Mouse (Mus musculus) olfactory bulb, adult 2 months (tissue): ENCODE data around the gene Wfdc1. TPM values are rescaled to one million over a fixed set of nuclear protein-coding genes. Genes with fewer than 3 reads are reported as not detected.

Experiments used
- H3K27ac ChIP-seq: fragments of 200-500 bp; 2 replicates; pipeline ENCODE4 v1.5.1; 2012; ENCODE audit warnings: low read depth, low read length; ENCODE audit not compliant: insufficient read depth
- H3K4me1 ChIP-seq: fragments of 200-500 bp; 2 replicates; pipeline ENCODE4 v1.6.1; 2012; ENCODE audit warnings: low read length; ENCODE audit not compliant: control insufficient read depth, insufficient read depth
- H3K4me3 ChIP-seq: fragments of 200-500 bp; 2 replicates; pipeline ENCODE4 v1.5.1; 2012; ENCODE audit warnings: mild to moderate bottlenecking, low read depth, low read length, moderate library complexity; ENCODE audit not compliant: insufficient read depth
- CTCF ChIP-seq: fragments of 200-500 bp; IDR thresholded peaks from 2 replicates; pipeline ENCODE4 v1.5.1; 2012; ENCODE audit warnings: low read depth, mild to moderate bottlenecking, low read length, moderate library complexity; ENCODE audit not compliant: insufficient read depth
- POLR2A ChIP-seq: fragments of 200-500 bp; IDR thresholded peaks from 2 replicates; pipeline ENCODE4 v1.6.1; 2012; ENCODE audit warnings: mild to moderate bottlenecking, low read depth, low read length, moderate library complexity; ENCODE audit not compliant: insufficient read depth
- WGBS: fragments of 180-500 bp; shearing (Covaris S2); methylation state at CpG from one replicate; pipeline ENCODE4 v1.1.7; 2018; 5-methylcytosine and 5-hydroxymethylcytosine counted together
- polyA plus RNA-seq: library from polyadenylated mRNA; stranded (reverse); fragments of >200 nt; gene quantifications from 2 replicates; pipeline ENCODE4 v1.2.4, GENCODE M21; 2012; ENCODE audit warnings: low replicate concordance; ENCODE audit not compliant: missing spikeins, insufficient read depth, insufficient read length

Gene Wfdc1
- polyA plus RNA-seq, 1 experiment = not detected

GRCm38 (mm10) chr8:119670419-119671091, 4.4 kb downstream of the Wfdc1 start:
- WGBS = 27% methylated on average over 16 of the region's 16 CpGs
- no peak overlapping the region for H3K4me3 ChIP-seq

GRCm38 (mm10) chr8:119673976-119674555, 7.9 kb downstream of the Wfdc1 start:
- Histone ChIP-seq H3K4me1 (peaks cover 14% of the 10 kb centered on the region), H3K4me3 (no peak overlapping the region), H3K27ac (no peak overlapping the region)
- 78% methylated on average over 11 of the region's 11 CpGs for WGBS
- TF ChIP-seq POLR2A = no peak
- TF ChIP-seq CTCF = no peak

More at GRCm38 (mm10) chr8:119670419-119671091, 4.4 kb downstream of the Wfdc1 start:
- Histone ChIP-seq H3K4me1 (peaks cover 19% of the 10 kb centered on the region), H3K27ac (peak overlapping the region; percentile 24; the same call in 1 of the 2 replicates)
- TF ChIP-seq CTCF (no peak), POLR2A (no peak)

- H3K4me3 ChIP-seq = no peak overlapping the region
- TF ChIP-seq CTCF (no peak), POLR2A (no peak)
- no peak overlapping the region for H3K27ac ChIP-seq
- peaks cover 10% of the 10 kb centered on the region for H3K4me1 ChIP-seq
- WGBS = 70% methylated on average over 5 of the region's 5 CpGs
Measured at GRCm38 (mm10) chr8:119675457-119675856, 9.3 kb downstream of the Wfdc1 start.

- Histone ChIP-seq H3K27ac (no peak overlapping the region), H3K4me1 (0 out of 2 replicates have a peak, but pooled peaks cover 3% of the 10 kb centered on the region), H3K4me3 (no peak overlapping the region)
- WGBS = 8% methylated on average over 8 of the region's 8 CpGs
- TF ChIP-seq POLR2A (no peak), CTCF (peak; percentile 58; the same call in 1 of the 2 replicates)
Measured at GRCm38 (mm10) chr8:119676389-119676788, 10.2 kb downstream of the Wfdc1 start.

- H3K4me1 ChIP-seq = 0 out of 2 replicates have a peak, but pooled peaks cover 3% of the 10 kb centered on the region
- 19% methylated on average over 18 of the region's 18 CpGs for WGBS
- no peak overlapping the region for H3K4me3 ChIP-seq
- TF ChIP-seq CTCF (peak; percentile 33; the same call in 1 of the 2 replicates), POLR2A (no peak)
- H3K27ac ChIP-seq = no peak overlapping the region
Measured at GRCm38 (mm10) chr8:119678138-119678843, 12.1 kb downstream of the Wfdc1 start.

- H3K4me3 ChIP-seq = no peak overlapping the region
- TF ChIP-seq POLR2A = no peak
- no peak for TF ChIP-seq CTCF
- H3K4me1 ChIP-seq = 0 out of 2 replicates have a peak, but pooled peaks cover 3% of the 10 kb centered on the region
- WGBS = 67% methylated on average over 14 of the region's 14 CpGs
- H3K27ac ChIP-seq = no peak overlapping the region
Measured at GRCm38 (mm10) chr8:119679184-119679583, 13.0 kb downstream of the Wfdc1 start.

GRCm38 (mm10) chr8:119690602-119691001, 24.4 kb downstream of the Wfdc1 start:
- WGBS = 94% methylated on average over 6 of the region's 6 CpGs
- no peak overlapping the region for H3K4me3 ChIP-seq
- TF ChIP-seq POLR2A (no peak), CTCF (no peak)
- H3K27ac ChIP-seq = no peak overlapping the region
- H3K4me1 ChIP-seq = peaks cover 14% of the 10 kb centered on the region

GRCm38 (mm10) chr8:119691989-119692388, 25.8 kb downstream of the Wfdc1 start:
- TF ChIP-seq CTCF (no peak), POLR2A (no peak)
- peaks cover 14% of the 10 kb centered on the region for H3K4me1 ChIP-seq
- H3K27ac ChIP-seq = no peak overlapping the region
- 85% methylated on average over 4 of the region's 4 CpGs for WGBS
- H3K4me3 ChIP-seq = no peak overlapping the region

GRCm38 (mm10) chr8:119694696-119695095, 28.5 kb downstream of the Wfdc1 start:
- 0 out of 2 replicates have a peak, but pooled peaks cover 2% of the 10 kb centered on the region for H3K4me1 ChIP-seq
- no peak overlapping the region for H3K4me3 ChIP-seq
- TF ChIP-seq CTCF = no peak
- no peak for TF ChIP-seq POLR2A
- no peak overlapping the region for H3K27ac ChIP-seq
- 84% methylated on average over 7 of the region's 7 CpGs for WGBS
